Mouse (Mus musculus) cerebellum, adult 2 months (tissue): ENCODE data around the gene Tgm2. TPM values are rescaled to one million over a fixed set of nuclear protein-coding genes. Genes with fewer than 3 reads are reported as not detected.

Experiments used
- DNase-seq, 2 experiments: peaks; one replicate each; pipeline ENCODE4 v3.0.0; 2021
- H3K27ac ChIP-seq: fragments of 200-500 bp; 2 replicates; pipeline ENCODE4 v1.5.1; 2012; ENCODE audit warnings: low read length, control low read depth, inconsistent platforms; ENCODE audit not compliant: insufficient read depth
- H3K27me3 ChIP-seq: fragments of 200-500 bp; 2 replicates; pipeline ENCODE4 v1.6.1; 2012; ENCODE audit warnings: inconsistent platforms, mild to moderate bottlenecking, low read length, moderate library complexity; ENCODE audit not compliant: control insufficient read depth, insufficient read depth
- H3K4me1 ChIP-seq: fragments of 200-500 bp; 2 replicates; pipeline ENCODE4 v1.6.1; 2011; ENCODE audit warnings: low read length; ENCODE audit not compliant: control insufficient read depth, insufficient read depth
- H3K4me3 ChIP-seq: fragments of 200-500 bp; replicated peaks from 2 replicates; pipeline ENCODE3; 2011; ENCODE audit warnings: mild to moderate bottlenecking, low read depth, low read length, control low read depth; ENCODE audit not compliant: insufficient read depth
- CTCF ChIP-seq: fragments of 200-500 bp; IDR thresholded peaks from 2 replicates; pipeline ENCODE4 v1.5.1; 2011; ENCODE audit warnings: low read depth, mild to moderate bottlenecking, control low read depth, low read length, moderate library complexity, borderline replicate concordance; ENCODE audit not compliant: insufficient read depth
- POLR2A ChIP-seq: fragments of 200-500 bp; IDR thresholded peaks from 2 replicates; pipeline ENCODE4 v1.6.1; 2011; ENCODE audit warnings: low read length, control low read depth, borderline replicate concordance; ENCODE audit not compliant: insufficient read depth
- WGBS: fragments of 180-500 bp; shearing (Covaris S2); methylation state at CpG from one replicate; pipeline ENCODE4 v1.1.7; 2018; 5-methylcytosine and 5-hydroxymethylcytosine counted together
- polyA plus RNA-seq: library from polyadenylated mRNA; depleted of rRNA; stranded (reverse); fragments of >200 nt; gene quantifications from 2 replicates; pipeline ENCODE4 v1.2.3, GENCODE M21; 2012

The Tgm2 gene
- polyA plus RNA-seq, 1 experiment, result 7.8 TPM

GRCm38 (mm10) chr2:158104966-158105365 lies 41.3 kb downstream of the Tgm2 start:
- no peak overlapping the region for H3K4me3 ChIP-seq
- WGBS, result 94% methylated on average over 6 of the region's 6 CpGs
- H3K27me3 ChIP-seq, result no peaks in the 10 kb centered on the region
- TF ChIP-seq POLR2A (no peak), CTCF (no peak)
- no peaks in the 10 kb centered on the region for H3K4me1 ChIP-seq
- no peak overlapping the region for H3K27ac ChIP-seq
- DNase-seq, result no peak

- no peaks in the 10 kb centered on the region for H3K27me3 ChIP-seq
- no peak for DNase-seq
- no peak for TF ChIP-seq CTCF
- no peak for TF ChIP-seq POLR2A
- peaks cover 11% of the 10 kb centered on the region; the same call in 1 of the 2 replicates for H3K4me1 ChIP-seq
- no peak overlapping the region for H3K4me3 ChIP-seq
- H3K27ac ChIP-seq, result no peak overlapping the region
- 81% methylated on average over 5 of the region's 5 CpGs for WGBS
Observed at GRCm38 (mm10) chr2:158101768-158102167, 44.5 kb downstream of the Tgm2 start.

- 94% methylated on average over 3 of the region's 3 CpGs for WGBS
- DNase-seq, result no peak
- TF ChIP-seq CTCF (no peak), POLR2A (no peak)
- peaks cover 20% of the 10 kb centered on the region for H3K4me1 ChIP-seq
- H3K4me3 ChIP-seq, result no peak overlapping the region
- no peaks in the 10 kb centered on the region for H3K27me3 ChIP-seq
- H3K27ac ChIP-seq, result no peak overlapping the region
Observed at GRCm38 (mm10) chr2:158099537-158099936, 46.7 kb downstream of the Tgm2 start.

GRCm38 (mm10) chr2:158098730-158099129 lies 47.5 kb downstream of the Tgm2 start:
- Histone ChIP-seq H3K27me3 (no peaks in the 10 kb centered on the region), H3K4me3 (no peak overlapping the region), H3K27ac (no peak overlapping the region), H3K4me1 (peaks cover 28% of the 10 kb centered on the region)
- no peak for TF ChIP-seq POLR2A
- TF ChIP-seq CTCF, result no peak
- 84% methylated on average over 5 of the region's 5 CpGs for WGBS
- DNase-seq, result no peak

- DNase-seq, result peak in 1 of 2 experiments; percentile 48
- TF ChIP-seq CTCF, result no peak
- no peak for TF ChIP-seq POLR2A
- Histone ChIP-seq H3K27ac (no peak overlapping the region), H3K4me3 (no peak overlapping the region), H3K4me1 (peaks cover 28% of the 10 kb centered on the region), H3K27me3 (no peaks in the 10 kb centered on the region)
- WGBS, result 57% methylated on average over 5 of the region's 5 CpGs
Observed at GRCm38 (mm10) chr2:158097071-158097470, 49.2 kb downstream of the Tgm2 start.

- DNase-seq, result peak; percentile 55 to 76
- H3K27me3 ChIP-seq, result no peaks in the 10 kb centered on the region
- peaks cover 28% of the 10 kb centered on the region for H3K4me1 ChIP-seq
- no peak for TF ChIP-seq POLR2A
- no peak for TF ChIP-seq CTCF
- no peak overlapping the region for H3K27ac ChIP-seq
- 16% methylated on average over 5 of the region's 5 CpGs for WGBS
- H3K4me3 ChIP-seq, result no peak overlapping the region
Observed at GRCm38 (mm10) chr2:158094846-158095245, 51.4 kb downstream of the Tgm2 start.

- Histone ChIP-seq H3K4me1 (peaks cover 28% of the 10 kb centered on the region), H3K27me3 (no peaks in the 10 kb centered on the region), H3K4me3 (no peak overlapping the region), H3K27ac (no peak overlapping the region)
- DNase-seq, result no peak
- WGBS, result 81% methylated on average over 7 of the region's 7 CpGs
- no peak for TF ChIP-seq CTCF
- no peak for TF ChIP-seq POLR2A
Observed at GRCm38 (mm10) chr2:158094300-158094699, 51.9 kb downstream of the Tgm2 start.

- DNase-seq, result no peak
- WGBS, result 69% methylated on average over 5 of the region's 5 CpGs
- Histone ChIP-seq H3K27ac (no peak overlapping the region), H3K4me3 (no peak overlapping the region), H3K4me1 (peaks cover 20% of the 10 kb centered on the region), H3K27me3 (no peaks in the 10 kb centered on the region)
- TF ChIP-seq POLR2A (no peak), CTCF (no peak)
Observed at GRCm38 (mm10) chr2:158093345-158093744, 52.9 kb downstream of the Tgm2 start.

GRCm38 (mm10) chr2:158090096-158090495 lies 56.1 kb downstream of the Tgm2 start:
- TF ChIP-seq POLR2A (no peak), CTCF (no peak)
- Histone ChIP-seq H3K27ac (no peak overlapping the region), H3K27me3 (no peaks in the 10 kb centered on the region), H3K4me3 (no peak overlapping the region), H3K4me1 (peaks cover 13% of the 10 kb centered on the region)
- no peak for DNase-seq
- 95% methylated on average over 4 of the region's 4 CpGs for WGBS
